Mouse (Mus musculus): Measurements from ENCODE around the gene Srsf10. TPM values are rescaled to one million over a fixed set of nuclear protein-coding genes. Genes with fewer than 3 reads are reported as not detected.

Srsf10 gene
- total RNA-seq (2021): 10 to 100 TPM; 78.4 to 85.6 TPM
- long read RNA-seq, experiment 1, transcript Srsf10-202 (6 exons, 3,055 nt): minor isoform, 5 of 48 reads
- long read RNA-seq, experiment 1, transcript Srsf10-204 (6 exons, 3,058 nt): major isoform, 16 of 48 reads
- long read RNA-seq, experiment 1, transcript Srsf10-205 (6 exons, 3,754 nt): minor isoform, 12 of 48 reads
- long read RNA-seq, experiment 1, partial matches to known transcripts: 4 of 48 reads
- long read RNA-seq, experiment 1, other reads (novel, unspliced or antisense): 10 of 48 reads
- long read RNA-seq, experiment 2, transcript Srsf10-202 (6 exons, 3,055 nt): minor isoform, 8 of 76 reads
- long read RNA-seq, experiment 2, transcript Srsf10-203 (6 exons, 2,225 nt): minor isoform, 7 of 76 reads
- long read RNA-seq, experiment 2, transcript Srsf10-205 (6 exons, 3,754 nt): major isoform, 24 of 76 reads
- long read RNA-seq, experiment 2, transcript Srsf10-204 (6 exons, 3,058 nt): minor isoform, 19 of 76 reads
- long read RNA-seq, experiment 2, partial matches to known transcripts: 1 of 76 reads
- long read RNA-seq, experiment 2, other reads (novel, unspliced or antisense): 16 of 76 reads

GRCm38 (mm10) chr4:135855536-135856222, at the start of gene Srsf10:
Gene Srsf10 (plus strand): TSS chr4:135855747.
- DNase-seq (ENCODE audit: low spot score in 2 of 2): peak; percentile 92 to 94

GRCm38 (mm10) chr4:135814896-135815295, 40.7 kb upstream of the Srsf10 start:
- no peak for DNase-seq (ENCODE audit: low spot score in 2 of 2)

DNA sequence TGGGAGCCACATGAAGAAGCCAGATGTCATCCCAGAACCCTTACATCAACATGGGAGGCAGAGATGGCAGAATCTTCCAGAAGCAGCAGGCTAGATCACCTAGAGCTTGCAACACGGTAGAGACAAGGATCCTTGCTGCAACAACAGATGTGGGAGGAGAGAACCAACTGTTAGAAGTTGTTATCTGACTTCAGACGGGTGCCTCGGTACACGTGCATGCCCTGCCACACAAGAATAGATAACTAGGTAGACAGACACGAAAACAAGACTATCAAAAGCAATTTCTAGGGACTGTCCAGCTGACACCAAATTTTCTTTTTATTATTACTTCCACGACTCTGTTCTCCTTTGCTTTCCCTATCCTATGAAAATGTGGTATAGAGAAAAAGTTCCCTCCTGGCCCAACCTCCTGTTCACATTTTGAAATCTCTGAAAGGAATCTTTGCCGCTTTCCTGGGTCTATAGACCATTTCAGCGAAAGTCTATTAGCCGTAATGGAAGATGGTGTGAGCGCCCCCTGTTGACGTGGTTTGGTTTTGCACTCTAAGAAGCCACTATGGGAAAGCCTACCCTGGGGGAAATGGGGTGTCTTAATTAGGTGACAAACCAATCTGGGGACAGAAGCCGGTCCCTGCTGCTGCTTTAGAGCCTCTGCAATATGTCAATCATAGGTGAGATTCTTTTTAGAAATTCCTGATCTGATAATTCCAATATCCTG, 38.5 kb upstream of the Srsf10 start:
- DNase-seq (ENCODE audit: low spot score in 2 of 2): peak; percentile 34 to 35

GRCm38 (mm10) chr4:135818366-135818765, 37.2 kb upstream of the Srsf10 start:
- DNase-seq (ENCODE audit: low spot score in 2 of 2): no peak

GRCm38 (mm10) chr4:135819826-135820526, 35.6 kb upstream of the Srsf10 start:
- no peak for DNase-seq (ENCODE audit: low spot score in 2 of 2)

DNA sequence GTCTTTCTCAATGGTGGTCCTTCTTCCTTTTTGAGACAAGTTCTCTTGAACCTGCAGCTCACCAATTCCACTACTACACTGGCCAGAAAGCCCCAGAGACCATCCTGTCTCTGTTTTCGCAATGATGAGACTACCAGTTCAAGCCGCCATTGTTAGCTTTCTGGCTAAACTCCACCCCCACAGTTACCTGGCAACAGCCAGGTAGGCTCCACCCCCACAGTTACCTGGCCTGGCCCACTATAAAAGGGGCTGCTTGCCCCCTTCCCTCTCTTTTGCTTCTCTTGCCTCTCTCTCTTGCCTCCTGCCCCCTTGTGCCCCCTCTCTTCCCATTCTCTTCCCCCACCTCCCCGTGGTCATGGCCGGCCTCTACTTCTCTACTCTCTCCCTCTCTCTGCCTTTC, 33.8 kb upstream of the Srsf10 start:
- DNase-seq (ENCODE audit: low spot score in 2 of 2): no peak

GRCm38 (mm10) chr4:135823298-135823697, 32.2 kb upstream of the Srsf10 start:
- peak in 1 of 2 experiments; percentile 39 for DNase-seq (ENCODE audit: low spot score in 2 of 2)

DNA sequence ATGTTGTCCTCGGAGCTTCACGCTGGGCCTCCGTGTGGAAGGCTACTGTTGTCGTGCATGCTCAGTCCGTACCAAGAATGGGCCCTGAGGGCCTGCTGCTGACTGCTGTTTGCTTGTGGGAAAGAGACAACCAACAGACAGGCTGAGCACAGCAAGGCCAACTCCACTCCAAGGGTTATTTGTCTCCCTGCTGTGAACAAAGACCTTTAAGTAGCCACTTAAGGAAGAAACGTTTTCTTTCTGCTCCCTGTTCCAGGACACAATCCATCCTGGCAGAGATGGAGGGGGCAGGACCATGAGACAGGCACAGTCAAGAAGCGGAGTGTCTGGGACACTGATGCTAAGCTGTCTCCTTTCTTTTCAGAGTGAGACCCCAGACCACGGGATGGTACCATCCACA, 31.3 kb upstream of the Srsf10 start:
- DNase-seq (ENCODE audit: low spot score in 2 of 2): no peak

DNA sequence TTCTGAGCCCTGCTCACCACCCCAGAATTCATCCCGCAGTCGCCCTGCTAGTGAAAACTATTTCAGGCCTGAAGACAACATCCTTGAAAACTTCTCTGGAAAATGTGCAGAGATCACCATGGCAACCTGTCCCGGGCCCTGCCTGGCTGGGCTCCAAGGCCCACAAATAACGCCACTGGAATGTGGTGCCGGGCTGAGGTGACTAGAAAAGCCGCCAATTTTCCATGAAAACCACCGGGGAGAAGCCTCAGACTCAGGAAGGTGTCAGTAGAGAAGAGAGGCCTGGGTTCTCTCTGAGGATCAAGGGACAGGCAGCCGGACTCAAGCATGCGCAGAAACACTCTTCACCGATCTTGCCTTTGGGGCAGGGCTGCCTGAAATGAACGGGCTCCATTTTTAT, 27.1 kb upstream of the Srsf10 start:
- DNase-seq (ENCODE audit: low spot score in 2 of 2): peak; percentile 50 to 68

DNA sequence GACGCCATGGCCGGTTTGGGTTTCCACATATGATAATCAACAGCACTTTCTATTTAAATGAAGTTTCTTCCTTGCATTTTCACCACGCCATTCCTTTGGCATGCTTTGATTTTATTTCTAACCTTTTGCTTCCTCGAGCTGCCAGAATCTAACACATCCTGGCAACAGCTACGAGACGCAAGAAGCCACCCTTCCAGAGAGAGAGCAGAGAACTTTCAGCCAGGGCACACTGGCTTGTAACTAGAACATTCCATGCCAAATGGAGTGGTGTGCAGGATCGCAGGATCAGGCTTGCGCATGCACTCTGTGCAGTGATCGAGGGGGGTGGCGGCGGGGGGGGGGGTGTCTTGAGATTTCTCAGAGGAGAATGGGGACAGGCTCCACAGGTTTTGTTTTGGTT, 23.5 kb upstream of the Srsf10 start:
- DNase-seq (ENCODE audit: low spot score in 2 of 2): peak in 1 of 2 experiments; percentile 36

DNA sequence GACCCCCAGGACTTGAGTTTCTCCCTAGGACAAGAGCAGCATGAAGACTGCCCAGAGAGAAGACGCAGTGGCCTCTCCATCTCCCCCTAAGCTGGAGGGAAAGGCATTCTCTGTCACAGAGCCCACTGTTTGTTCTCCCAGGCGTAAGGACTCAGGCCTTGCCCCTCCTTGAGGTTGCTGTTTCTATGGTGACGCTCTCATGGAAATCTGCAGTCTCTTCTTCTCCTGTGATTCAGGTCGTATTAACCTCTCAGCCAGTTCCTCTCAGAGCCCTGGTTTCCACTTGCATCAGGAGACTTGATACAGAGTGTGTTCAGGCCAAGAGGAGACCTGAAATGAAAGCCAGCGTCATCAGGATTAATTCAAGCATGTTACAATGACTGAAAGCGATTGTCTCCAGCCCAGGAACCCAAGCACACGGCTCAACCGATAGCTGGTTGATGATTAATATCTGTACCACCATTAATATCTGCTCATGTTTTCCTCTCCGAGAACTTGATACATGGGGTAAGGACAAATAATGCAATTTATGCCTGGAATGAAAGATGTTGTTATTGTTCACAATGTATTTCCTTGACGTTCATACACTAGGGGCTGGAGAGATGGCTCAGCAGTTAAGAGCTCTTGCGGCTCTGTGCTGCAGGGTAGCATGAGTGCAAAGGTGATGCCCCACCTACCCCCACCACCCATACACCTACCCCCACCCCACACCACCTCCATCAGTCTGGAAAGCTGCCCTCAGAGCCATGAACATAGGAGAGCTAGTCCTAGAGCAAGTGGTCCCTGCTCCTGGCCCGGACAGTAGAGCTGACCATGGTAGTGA, 22.0 kb upstream of the Srsf10 start:
- no peak for DNase-seq (ENCODE audit: low spot score in 2 of 2)

GRCm38 (mm10) chr4:135834124-135834717, 21.3 kb upstream of the Srsf10 start:
- no peak for DNase-seq (ENCODE audit: low spot score in 2 of 2)

DNA sequence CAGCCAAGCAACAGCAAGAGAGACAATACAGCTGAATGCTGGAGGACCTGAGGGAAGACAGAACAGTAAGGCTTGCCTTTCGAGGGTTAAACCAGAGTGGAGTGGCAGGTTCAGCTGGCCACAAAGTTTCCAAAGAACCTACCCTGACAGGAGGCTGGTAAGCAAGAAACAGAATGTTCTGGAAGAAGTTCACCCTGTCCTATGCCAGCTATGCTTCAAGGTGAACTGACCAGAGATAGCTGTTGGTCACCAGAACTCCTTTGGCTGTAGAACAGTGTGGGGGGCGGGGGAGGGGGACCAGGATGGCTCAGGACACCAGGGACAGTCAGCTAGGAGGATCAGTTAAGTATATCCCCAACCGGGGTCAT, 16.6 kb upstream of the Srsf10 start:
- no peak for DNase-seq (ENCODE audit: low spot score in 2 of 2)

GRCm38 (mm10) chr4:135839293-135840011, 16.1 kb upstream of the Srsf10 start:
- DNase-seq (ENCODE audit: low spot score in 2 of 2): no peak

GRCm38 (mm10) chr4:135844400-135844799, 11.1 kb upstream of the Srsf10 start:
- no peak for DNase-seq (ENCODE audit: low spot score in 2 of 2)

GRCm38 (mm10) chr4:135847581-135847980, 8.0 kb upstream of the Srsf10 start:
- no peak for DNase-seq (ENCODE audit: low spot score in 2 of 2)

- DNase-seq (ENCODE audit: low spot score in 2 of 2): peak; percentile 69 to 88
Measured at GRCm38 (mm10) chr4:135850411-135851095, 5.0 kb upstream of the Srsf10 start.

- DNase-seq (ENCODE audit: low spot score in 2 of 2): no peak
Measured at GRCm38 (mm10) chr4:135851942-135852341, 3.6 kb upstream of the Srsf10 start.

Measured in layer of hippocampus, postnatal 14 days (tissue).